Mouse (Mus musculus): ENCODE measurements around the gene Gm48552.

Gene Gm48552

DNA sequence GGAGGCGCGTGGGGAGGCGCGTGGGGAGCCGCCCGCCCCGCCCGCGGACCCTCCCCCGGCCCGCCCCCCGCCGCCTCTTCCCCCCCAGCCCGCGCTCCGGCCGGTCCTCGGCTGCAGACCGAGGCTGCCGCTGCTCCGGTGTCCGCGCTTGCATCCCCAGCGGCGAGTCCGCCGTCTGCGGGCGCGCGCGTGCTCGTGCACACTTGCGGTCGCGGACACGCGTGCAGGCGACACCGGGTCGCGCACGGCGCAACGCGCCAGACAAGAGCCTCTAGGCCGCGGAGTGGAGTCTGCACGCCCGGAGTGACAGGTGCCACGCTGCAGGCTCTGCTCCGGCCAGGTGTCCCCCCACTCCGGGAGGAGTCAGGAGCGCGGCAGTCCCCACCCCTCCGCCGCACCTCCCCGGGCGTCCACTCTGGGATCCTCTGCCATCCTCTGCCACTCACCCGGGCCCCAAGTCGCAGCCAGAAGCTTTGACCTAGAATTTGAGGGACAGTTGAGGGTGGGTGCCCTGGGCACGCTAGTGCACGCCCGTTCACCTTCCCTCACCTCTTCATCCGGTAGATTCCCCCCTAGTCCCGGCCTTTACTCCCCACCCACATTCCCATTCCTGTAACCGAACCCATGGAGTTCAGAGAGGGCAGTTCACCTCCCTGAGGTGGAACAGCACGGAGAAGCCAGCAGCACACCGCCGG lies 42.2 kb downstream of the Gm48552 start:
- DNase-seq (ENCODE audit: low read depth, low spot score) = peak; percentile 39

DNA sequence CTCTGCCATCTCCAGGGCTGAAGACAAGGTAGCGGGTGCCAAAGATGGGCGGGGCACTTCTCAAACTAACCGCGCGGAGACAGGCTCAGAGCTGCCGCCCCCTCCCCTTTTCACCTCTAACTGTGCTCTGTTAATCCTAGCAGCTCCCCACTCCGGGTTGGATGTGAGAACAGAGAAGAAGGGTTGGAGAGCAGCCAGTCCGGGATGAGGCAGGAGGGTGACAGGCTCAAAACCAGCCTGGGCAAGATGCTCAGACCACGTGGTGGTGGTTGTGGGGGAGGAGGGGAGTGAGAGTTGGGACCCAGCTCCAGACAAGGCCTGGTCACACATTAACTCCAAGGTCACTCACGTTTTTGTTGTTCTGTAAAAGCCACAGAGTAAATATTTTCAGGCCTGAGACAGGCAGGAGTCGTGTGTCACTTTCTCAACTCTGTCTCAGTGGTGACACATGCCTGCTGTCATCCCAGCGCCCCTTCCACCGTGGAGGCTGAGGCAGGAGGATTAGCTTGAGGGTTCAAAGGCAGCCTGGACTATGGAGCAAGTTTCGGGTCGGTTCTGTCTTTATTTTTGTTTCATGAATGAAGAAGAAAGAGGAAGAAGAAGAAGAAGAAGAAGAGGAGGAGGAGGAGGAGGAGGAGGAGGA lies 42.8 kb downstream of the Gm48552 start:
- peak; percentile 77 for DNase-seq (ENCODE audit: low read depth, low spot score)

DNA sequence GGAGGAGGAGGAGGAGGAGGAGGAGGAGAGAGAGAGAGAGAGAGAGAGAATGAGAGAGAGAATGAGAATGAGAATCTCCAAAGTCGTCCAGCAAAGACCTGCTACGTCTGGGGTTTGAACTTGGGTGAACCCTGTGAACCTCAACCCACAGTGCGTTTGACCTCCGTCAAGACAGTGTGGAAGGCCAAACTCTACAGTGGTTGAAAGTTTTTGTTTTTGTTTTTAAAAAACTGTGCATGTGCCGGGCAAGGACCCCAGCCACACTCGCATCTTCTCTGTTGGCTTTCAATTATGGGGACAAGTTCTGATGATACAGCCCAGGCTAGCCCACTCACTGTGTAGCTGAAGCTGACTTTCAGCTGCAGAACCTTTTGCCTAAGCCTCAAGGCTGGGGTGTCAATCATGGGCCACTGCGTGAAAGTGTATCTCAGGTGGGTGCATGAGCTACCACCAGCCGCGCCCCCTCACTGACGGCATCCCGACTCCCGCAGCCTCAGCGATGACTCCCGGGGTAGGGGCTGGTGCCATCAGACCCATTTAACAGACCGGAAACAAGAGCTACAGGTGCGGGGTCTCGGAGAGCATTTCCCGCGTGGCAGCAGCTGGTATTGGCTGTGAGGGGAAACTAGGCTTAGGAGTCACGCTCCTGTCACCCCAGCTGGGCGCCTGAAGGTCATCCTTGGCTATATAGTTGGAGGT lies 43.5 kb downstream of the Gm48552 start:
- DNase-seq (ENCODE audit: low read depth, low spot score) = no peak

DNA sequence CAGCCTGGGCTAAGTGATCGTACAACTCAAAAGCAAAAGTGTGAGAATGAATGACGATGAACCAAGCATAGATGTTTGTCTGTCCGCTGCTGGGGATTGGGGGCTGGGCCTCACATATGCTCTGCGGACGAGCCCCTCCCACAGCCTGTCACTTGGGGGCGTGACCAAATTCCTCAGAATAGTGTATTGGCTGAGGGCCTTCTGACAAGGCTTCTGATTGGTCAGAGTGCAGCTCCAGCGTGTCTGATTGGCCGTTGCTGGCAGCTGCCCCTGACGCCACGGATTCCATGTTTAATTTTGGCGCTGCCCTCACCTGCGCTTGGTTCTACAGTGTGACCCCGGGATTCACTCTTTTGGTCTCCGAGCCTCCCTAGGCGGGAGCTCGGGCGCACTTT lies 44.1 kb downstream of the Gm48552 start:
- DNase-seq (ENCODE audit: low read depth, low spot score) = peak; percentile 96

DNA sequence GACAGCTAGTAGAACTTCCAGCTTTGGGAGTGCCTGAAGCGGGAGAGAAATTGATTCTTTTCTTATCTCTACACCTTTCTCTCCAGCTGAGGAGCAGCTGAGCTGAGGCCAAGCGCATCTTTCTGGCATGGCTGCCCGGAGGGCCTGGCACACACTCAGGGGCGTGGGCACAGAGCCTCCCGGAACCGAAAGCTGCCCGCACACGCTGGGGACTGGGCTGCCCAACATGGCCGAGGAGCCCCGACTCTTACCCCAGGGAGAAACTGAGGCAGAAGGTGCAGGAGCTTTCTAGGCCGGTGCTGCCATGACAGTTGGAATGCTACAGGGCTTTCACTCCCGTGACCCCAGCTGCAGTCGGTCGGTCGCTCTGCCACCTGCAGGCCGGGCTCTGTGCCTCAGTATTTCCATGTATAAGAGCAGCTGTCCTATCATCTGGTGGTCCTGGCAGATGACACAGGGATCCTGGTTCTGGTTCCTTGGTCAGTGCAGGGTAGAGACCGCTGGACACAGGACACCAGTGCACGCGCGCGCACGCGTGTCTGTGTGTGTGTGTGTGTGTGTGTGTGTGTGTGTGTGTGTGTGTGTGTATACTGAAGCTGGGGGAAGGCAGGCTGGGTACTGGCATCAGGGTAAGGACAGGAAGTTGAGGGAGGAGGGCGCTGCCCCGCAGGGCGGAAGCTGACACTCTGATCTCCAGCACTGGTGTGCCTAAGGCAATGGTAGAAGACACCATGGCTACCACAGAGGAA lies 44.9 kb downstream of the Gm48552 start:
- peak; percentile 14 for DNase-seq (ENCODE audit: low read depth, low spot score)

DNA sequence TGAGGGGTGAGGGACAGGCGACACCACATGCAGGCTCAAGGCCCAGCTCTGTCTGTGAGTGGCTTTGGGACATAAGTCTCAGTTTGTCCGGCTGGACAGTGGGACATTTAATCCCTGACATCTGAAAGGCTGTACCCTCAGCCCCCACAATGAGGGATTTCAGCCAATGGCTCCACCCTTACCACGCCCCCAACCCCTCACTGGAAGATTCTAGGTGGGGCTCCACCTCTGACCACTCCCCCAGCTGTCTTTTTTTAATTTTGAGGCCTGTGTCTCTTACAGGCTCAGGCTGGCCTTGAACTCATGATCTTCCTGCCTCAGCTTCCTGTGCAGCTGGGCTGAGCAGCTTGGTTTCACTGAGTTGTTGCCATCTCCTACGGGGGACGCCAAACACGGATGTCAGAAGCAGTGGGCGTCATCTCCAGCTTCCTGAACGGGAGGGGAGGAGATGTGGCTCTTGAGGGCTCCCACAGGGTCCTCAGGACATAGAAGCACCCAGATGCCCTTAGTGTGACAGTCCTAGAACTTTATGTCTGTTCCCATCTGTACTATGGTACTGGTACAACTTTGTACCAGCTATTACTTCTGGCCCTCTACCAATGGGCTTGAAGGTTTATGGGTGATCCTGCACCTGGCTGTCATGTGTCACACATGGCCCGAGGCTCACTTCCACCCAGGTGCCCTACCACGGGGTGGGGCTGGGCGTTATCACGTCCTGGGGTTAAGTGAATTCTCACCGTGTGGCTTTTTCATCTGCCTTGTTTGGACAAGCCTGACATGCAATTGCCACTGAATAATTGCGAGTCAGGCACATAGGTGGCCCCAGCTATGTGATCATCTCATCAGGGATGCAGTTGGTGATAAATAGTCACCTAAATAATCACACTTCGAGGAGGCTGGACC lies 45.8 kb downstream of the Gm48552 start:
- peak; percentile 67 for DNase-seq (ENCODE audit: low read depth, low spot score)

DNA sequence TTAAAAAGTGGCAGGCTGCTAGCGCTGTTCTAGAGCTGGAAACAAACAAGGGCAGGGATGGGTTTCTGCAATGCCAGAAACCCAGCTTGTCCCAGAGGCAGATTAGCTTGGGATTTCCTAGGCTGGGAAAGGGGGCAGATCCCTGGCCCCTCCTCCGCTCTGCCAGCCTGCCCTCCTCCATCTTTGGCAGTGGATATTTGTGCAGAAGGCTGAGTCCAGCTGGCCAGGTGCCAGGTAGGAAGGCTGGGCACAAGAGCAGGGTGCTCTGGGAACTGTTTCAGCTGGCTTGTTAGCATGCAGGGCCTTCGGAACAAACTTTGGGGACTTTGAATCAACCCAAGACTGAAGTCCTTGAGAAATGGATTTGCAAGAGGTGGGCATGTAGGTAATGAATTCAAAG lies 46.6 kb downstream of the Gm48552 start:
- no peak for DNase-seq (ENCODE audit: low read depth, low spot score)
